Mouse (Mus musculus): ENCODE results near the gene Ogdhl. TPM values are rescaled to one million over a fixed set of nuclear protein-coding genes. Genes with fewer than 3 reads are reported as not detected.
"Not testable (repeated sequence)": the region's sequence is repeated elsewhere in the genome, so short reads cannot be mapped to it uniquely, and the experiment has no call there.

The Ogdhl gene
- 7.5 and 9.4 TPM in 2 replicates for total RNA-seq (2021)
- long read RNA-seq, transcript Ogdhl-203 (24 exons, 3,723 nt): major isoform, 5 of 9 reads
- long read RNA-seq, partial matches to known transcripts: 1 of 9 reads
- long read RNA-seq, other reads (novel, unspliced or antisense): 3 of 9 reads

DNA sequence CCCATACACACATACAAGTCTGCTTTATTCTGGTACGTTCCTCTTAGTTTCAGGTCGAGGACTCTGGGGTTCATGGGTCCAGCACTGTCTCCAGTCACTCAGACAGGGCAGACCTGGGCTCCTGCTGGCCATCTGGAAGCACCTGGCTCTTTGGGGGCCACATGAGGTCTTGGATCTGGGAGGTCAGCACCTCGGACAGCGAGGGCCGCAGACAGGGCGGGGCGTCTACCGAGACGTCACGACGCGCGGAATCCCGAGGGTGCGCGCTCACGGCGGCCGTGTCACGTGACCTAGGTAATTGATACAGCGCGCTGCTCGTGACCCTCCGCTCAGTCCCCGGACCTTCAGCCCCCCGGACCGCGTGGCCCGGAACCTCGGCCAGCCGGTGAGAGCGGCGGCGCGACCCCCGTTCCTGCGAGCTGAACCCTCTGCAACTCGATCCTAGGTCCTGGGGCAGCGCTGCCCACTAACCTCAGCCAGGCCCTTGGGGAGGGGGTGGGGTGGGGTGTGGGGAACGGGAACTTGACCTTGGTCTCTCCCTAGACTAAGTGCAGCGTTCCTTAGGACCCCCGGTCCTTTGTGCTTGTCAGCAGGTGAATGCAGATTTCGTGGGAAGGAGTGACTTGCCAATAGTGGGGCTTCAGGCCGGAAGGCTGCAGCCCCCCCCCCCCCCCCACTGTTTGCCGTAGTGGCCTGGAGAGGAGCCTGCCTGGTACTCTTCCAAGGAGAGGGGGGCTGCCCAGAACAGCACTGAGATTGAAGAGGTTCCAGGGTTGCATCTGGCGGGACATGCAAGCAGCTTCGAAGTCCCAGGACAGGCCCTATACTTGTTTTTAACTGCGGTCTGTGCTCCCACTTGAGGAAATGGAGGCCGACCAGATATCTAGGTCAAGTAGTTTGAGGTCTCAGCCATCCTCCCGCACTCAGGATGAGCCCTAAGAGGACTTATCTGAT, at the start of gene Ogdhl:
Ogdhl (plus strand) TSS at position 288 of the 954 bp plus-strand sequence.
- peak; percentile 83 for DNase-seq

DNA sequence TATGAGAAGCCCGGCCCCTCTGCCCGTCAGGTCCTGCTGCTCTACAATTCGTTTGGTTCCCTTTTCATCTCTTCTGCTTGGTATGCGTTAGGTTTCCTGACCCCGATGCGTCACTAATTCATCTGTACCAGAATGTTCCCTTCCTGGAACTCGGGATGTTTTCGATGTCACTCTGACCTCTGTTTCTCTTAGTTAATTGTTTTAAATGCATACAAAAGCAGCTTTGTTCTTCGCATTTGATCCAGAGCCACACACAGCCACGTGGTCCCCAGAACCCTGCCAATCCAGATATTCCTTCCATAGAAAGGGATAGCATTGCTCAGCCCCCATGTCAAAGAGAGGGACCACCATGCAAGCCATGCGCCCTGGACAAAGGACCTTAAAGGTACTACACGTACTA, 20.2 kb upstream of the Ogdhl start:
- DNase-seq: no peak

DNA sequence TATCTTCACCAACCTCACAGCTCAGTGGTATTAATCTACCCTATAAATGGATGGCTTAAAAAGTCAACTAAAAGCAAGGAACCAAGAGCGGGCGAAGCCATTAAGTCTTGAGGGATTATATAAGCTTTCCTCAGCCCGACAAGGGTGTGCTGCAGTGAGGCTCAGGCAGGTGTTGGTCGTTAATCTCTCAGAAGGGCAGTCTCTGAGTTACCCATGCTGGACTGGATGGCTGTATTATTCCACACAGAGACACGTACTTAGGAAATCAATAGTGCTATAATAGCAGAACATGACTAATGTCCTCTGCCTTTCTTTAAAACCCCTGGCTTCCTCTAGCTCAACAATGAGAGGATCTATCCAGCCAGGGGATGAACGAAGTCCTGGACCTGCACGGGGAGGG, 19.4 kb upstream of the Ogdhl start:
- DNase-seq: no peak

DNA sequence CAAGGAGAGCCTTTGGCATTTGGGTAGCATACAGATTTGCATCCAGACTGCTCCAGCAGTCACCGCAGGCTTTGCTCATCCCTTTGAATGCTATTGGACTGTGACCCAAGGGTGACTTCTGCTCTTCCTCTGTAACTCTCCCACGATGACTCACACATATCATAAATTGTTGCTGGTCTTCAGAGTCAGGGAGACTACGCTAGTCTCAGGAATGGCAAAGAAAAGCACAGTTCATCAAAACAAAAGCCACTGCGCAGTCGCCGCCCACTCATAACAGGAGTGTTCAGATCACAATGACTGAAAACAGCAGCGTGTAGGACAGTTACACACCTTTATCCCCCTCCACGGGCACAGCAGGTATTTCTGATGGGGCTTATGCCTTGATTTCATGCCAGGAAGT, 16.9 kb upstream of the Ogdhl start:
- DNase-seq: peak; percentile 10

DNA sequence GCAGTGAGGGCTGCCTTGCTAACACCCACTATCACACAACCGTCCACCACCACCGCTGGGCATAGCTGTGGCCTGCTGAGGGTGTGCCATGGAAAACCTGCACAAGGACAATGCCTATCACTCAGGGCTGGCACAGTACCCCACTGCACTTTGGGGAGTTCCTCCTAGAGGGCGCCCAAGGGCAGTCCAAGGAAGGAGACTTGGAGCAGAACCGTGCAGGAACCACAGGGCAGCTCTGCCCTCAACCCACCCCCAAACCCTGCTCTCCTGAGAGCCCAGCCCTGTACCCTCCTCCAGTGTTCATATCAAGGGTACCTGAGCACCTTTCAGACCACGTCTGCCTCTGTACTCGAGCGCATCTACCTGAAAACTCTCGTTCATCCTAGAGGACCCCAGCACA, 11.9 kb upstream of the Ogdhl start:
- DNase-seq: peak; percentile 73

DNA sequence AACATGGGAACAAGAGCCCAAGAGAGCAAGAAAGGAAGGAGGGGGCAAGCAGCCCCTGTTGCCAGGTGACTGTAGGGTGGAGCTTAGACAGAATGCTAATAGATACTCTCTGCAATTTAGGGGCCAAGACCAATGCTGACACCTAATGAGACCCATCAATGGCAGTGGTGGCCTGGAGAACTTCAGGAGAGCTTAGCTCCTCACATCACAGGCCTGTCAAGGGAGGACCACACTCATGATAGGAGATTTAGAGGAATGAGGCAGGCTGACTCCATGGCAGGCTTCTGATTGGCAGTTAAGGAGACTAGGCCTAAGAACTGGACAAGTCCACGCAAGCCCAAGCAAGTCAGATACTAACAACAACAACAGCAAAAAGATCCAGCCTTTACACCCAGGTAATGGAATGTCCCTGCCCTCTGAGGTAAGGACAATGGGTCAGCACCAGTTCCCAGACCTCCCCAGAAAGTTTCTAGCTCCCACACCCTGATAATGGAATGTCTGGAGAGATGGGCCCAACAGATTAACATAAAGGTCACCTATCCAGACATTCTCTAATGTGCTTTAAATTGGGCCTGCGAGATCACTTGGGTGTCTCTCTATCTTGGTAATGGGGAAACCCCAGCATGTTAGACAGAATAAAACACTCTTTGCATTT, 10.3 kb upstream of the Ogdhl start:
- no peak for DNase-seq

DNA sequence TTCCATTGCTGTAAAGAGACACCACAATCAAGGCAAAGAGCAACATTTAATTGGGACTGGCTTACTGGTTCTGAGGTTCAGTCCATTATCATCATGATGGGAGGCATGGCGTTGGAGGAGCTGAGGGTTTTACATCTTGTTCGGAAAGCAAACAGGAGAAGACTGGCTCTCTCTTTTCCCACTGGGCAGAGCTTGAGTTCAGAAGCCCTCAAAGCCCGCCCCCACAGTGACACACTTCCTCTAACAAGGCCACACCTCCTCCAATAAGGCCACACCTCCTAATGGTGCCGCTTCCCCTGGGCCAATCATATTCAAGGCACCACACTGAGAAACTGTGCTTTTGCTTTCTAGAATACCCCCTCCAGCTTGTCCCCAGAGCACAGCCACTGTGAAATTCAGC, 4.0 kb upstream of the Ogdhl start:
- DNase-seq: no peak

DNA sequence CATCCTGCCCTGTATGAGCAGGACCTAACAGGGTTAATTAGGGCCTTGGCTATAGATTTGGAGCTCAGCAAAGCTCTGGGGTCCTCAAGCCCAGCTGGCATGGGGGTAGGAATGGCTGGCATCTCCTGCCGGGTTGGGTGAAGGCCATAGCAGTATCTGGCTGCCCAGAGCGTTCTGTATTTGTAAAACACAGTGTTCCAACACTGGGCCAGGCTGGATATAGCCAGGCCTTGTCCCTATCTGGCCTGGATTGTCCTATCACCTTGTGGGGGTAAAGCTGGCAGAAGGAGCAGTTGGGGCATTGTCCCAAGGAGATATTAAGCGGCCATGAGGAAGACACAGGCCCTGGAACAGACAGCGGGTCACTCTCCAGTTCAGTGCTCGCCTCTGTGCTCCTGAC, 1.4 kb downstream of the Ogdhl start:
- no peak for DNase-seq

DNA sequence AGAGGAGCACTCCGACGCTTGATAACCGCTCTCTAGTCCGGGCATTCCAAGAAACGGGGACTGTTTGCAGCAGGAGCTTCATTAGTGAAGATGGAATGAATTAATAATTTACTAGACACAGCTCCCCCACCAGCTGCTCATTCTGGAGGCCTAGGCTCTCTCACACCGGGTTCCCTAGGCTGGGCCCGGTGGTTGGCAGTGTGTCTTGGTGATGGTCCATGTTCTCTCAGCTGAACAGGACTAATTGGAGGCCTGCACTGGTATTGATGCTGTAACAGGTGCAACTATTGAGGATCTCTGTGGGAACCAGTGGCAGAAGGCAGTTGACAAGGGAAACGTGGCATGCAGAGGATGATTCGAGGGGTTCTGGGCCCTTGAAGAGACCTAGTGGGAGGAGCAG, 5.5 kb downstream of the Ogdhl start:
- DNase-seq: no peak

DNA sequence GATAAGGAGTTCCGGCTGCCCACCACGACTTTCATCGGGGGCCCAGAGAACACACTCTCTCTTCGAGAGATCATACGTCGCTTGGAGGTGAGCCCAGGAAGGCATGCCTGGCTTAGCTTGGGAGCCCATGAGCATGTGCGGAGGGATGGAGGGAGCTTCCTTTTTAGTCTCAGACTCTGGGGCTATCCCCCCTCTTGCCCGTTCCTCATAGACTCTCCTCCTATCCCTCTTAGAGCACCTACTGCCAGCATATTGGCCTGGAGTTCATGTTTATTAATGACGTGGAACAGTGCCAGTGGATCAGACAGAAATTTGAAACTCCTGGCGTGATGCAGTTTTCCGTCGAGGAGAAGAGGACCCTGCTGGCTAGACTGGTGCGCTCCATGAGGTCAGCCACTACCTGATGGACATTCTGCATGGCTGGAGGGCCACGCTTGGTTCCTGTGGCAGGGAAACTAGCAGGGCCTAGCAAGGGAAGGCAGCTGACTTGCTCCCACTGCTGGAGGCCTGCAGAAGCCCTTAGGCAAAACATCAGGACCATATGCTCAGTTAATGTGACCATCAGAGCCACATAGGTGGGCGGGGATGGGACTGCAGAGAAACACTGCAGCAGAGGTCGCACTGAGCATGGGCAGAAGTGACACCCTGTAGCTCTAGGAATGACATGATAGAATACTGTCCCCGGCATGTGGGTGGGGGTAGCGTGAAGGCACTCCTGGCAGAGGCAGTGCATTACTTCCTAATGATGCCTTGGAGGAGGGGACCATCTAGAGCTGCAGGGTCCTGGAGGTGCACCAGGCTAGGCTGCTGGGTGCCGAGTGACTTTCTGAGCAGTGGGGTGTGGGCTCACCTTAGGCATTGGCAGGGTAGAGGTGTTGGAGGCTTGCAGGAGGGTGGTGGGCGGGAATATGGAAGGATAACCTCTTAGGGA, 11.0 kb downstream of the Ogdhl start:
- DNase-seq: no peak

DNA sequence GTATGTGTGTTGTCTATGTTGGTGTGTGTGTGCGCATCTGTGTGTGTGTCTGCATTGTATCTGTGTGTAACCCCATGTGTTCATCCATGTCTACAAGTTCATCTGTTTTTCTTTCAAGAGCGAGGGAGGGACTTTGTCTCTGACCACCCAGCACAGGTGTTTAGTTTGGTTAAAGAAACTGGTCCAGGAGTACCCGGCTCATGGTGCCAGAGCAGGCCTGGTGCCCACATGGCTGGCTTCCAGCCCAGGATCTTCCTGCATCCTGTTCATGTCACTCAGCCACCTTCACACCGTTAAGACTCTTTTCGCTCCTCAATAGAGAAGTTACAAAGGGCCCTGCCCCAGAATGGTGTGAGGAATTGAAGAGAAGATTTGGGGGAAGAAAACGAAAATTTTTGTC, 14.2 kb downstream of the Ogdhl start:
- no peak for DNase-seq

DNA sequence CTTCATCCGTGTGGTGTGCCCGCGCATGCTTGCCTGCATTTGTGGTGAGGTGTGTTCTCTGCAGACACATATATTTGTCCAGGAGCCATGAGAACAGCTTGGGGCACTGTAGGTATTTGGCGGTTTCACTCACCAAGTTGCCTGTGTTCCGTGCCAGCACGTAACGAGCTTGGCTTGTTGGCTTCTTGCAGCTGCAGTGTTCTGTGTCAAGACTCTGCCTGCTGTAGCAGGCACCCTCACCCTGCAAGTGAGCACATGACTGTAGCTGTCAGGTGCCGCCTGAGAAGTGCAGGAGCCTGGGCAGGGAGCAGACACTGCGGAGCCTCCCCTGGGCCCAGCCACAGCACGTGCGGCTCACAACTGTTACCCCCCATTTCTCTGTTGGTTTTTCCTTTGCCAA, 14.7 kb downstream of the Ogdhl start:
- no peak for DNase-seq

DNA sequence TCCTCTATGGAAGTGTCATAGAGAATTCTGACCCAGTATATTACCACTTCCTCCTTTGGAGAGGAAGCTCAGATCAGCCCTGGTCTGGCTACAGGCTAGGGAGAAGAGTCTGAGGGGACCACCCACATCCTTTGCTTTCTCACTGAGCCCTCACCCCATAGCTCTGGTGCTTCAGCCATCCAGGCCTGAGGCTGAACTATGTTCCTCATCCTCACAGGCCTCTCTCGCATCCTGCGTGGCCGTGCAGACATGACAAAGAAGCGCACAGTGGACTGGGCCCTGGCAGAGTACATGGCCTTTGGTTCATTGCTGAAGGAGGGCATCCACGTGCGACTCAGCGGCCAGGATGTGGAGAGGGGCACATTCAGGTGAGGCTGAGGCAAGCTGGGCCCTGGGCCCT, 20.0 kb downstream of the Ogdhl start:
- no peak for DNase-seq

DNA sequence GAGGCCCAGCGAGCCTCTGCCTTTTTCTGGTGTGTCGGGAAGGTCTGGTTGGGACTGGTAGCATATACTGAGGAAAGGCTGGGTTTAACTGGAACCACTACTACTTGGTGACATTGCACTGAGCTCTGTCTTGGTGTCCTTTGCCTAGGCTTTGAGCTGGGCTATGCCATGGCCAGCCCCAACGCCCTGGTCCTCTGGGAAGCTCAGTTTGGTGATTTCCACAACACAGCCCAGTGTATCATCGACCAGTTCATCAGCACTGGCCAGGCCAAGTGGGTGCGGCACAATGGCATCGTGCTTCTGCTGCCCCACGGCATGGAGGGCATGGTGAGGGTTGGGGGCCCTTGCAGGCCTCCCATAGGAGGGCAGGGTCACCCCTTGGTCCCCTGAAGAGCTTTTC, 22.4 kb downstream of the Ogdhl start:
- no peak for DNase-seq

DNA sequence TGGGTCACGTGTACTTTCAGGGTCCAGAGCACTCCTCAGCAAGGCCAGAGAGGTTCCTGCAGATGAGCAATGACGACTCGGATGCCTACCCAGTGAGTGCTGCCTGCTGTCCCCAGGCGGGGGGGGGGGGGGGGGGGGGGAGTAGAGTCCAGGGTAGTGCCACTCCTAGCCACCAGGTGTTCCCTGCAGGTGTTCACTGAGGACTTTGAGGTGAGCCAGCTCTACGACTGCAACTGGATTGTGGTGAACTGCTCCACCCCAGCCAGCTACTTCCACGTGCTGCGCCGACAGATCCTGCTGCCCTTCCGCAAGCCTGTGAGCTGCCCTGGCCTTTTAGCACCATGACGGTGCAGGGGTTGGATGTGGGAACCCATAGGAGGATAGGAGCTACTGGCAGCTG, 22.9 kb downstream of the Ogdhl start:
- DNase-seq: no peak

DNA sequence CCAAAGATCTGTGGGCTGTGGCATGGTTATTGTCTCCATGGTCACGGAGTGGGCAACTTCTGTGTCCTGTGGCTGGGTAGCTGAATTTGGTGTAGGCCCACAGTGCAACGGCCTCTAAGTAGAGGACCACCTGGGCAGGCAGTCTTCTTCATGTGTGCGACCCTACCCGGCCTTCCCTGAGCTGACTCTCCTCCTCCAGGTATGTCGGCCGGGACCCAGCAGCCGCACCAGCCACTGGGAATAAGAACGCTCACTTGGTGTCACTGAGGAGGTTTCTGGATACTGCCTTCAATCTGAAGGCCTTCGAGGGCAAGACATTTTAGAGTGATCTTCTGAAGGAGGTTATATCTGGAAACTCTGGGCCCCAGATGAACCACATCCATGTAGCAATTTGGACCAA, 25.5 kb downstream of the Ogdhl start:
- no peak for DNase-seq

DNA sequence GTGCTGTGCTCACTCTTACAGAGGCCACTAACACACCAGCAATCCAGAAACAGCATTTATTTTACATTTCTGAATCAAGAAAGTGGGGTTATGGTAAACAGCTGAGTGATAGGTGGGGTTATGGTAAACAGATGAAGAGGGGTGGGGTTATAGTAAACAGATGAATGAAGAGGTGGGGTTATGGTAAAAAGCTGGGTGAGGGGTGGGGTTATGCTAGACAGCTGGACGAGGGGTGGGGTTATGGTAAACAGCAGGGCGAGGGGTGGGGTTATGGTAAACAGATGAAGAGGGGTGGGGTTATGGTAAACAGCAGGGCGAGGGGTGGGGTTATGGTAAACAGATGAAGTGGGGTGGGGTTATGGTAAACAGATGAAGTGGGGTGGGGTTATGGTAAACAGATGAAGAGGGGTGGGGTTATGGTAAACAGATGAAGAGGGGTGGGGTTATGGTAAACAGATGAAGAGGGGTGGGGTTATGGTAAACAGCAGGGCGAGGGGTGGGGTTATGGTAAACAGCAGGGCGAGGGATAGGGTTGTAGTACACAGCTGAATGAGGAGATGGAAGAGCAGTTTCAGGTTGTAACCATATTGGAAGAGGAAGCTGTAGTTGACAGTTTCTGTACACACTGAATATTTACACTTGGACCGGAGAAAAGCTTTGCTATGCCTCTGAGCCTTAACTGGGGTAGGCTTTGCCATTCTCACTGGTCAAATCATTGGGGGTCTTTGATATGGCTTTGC, 29.5 kb downstream of the Ogdhl start:
- not testable (repeated sequence) for DNase-seq

DNA sequence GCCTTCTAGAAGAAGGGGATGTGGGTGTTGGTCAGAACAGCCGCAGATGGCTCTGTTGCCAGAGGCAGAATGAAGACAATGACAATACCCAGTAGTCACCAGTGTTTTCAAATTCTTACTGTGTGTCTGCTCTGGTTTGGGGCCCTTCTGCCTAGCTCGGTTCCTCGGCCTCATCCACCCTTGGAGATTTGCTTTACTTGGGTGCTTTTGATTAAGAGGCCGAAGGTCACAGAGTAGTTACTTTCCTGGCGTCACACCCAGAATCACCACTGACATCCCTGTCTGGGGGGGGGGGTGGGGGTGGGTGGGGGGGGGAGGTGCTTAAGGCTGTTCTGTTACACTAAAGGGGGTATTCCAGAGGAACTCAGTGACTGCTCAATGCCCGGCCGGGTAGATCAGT, 42.5 kb downstream of the Ogdhl start:
- no peak for DNase-seq

DNA sequence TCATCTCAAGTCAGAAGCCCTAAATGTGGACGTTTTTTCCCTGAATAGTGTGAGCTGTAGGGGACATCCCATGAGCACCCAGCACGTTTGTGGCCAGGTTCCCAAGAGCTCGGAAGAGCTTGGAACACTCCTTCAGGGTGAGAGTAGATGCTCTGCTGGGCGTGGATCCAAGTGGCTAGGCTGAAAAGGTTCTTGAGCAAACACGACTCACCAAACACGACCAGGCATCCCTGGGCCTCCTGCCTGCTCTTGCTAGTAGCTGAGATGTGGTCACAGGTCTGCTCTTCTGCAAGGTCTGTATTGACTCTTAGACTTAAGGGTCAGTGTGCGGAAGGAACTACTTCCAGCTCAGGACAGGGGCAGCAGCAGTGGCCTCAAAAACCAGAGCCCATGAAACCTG, 47.9 kb downstream of the Ogdhl start:
- no peak for DNase-seq

DNA sequence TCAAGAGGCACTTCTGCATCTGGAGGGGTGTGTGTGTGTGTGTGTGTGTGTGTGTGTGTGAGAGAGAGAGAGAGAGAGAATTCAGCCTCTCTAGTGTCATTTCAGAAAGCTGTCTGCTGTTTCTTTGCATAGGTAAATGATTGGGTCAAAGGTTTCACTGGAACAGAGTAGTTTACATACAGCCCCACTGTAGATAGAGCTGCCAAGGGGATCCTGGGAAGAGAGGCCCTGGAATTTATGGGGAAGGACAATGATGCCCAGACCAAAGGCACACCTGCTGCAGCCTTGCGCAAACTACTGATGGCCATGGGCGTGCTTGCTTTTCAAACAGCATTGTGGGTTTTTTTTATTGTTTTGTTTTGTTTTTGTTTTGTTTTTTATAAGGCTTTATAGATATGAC, 50.7 kb downstream of the Ogdhl start:
- no peak for DNase-seq

DNA sequence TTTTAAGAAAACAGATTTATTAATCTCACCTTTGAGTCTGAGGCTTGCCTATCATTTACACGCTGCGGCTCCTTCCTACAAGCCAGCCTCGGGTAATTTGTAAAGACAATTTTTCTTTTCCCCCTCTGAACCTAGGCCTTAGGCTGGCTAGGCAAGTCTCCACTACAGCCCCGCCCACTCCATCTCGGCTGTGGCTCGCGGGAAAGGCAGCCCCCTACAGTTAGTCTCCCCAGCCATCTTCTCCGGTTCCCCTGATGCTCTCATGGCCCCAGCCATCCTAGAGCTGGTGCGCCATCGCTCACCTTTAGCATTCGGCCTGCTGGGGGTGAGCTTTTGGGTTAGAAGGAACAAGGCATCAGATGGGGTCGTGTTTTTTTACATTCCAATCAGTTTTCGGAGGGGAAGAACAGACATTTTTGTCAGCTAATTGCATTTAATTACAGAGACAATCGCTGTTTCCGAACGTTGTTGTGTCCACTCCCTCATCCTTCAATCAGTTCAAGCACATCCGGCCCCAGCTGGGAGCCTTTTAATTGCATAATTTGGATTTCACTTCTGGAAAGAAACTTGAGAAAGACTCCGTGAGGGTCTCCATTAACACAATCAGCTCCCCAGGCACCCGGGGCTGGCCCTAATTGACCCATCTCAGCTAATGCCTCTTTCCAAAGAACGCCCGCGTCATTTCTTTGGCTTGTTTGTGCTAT, 57.7 kb downstream of the Ogdhl start:
- DNase-seq: no peak

All from adrenal gland, postnatal 25 days (tissue).